Mouse (Mus musculus): Measurements from ENCODE around the gene Tead3. TPM values are rescaled to one million over a fixed set of nuclear protein-coding genes. Genes with fewer than 3 reads are reported as not detected.
A peak's percentile ranks its signal among the peaks of the same experiment; 100 is the strongest.
"Not testable (repeated sequence)": the region's sequence is repeated elsewhere in the genome, so short reads cannot be mapped to it uniquely, and the experiment has no call there.

Gene Tead3
- total RNA-seq, 1 experiment from 2014 or later = 13.6 TPM

- no peak for DNase-seq
These were observed 10.1 kb upstream of the Tead3 start for GRCm38 (mm10) chr17:28360531-28361277.

- not testable (repeated sequence) for DNase-seq
These were observed 8.1 kb upstream of the Tead3 start for GRCm38 (mm10) chr17:28358576-28359261.

GRCm38 (mm10) chr17:28355871-28356270 is 5.3 kb upstream of the Tead3 start:
- no peak for DNase-seq

DNA sequence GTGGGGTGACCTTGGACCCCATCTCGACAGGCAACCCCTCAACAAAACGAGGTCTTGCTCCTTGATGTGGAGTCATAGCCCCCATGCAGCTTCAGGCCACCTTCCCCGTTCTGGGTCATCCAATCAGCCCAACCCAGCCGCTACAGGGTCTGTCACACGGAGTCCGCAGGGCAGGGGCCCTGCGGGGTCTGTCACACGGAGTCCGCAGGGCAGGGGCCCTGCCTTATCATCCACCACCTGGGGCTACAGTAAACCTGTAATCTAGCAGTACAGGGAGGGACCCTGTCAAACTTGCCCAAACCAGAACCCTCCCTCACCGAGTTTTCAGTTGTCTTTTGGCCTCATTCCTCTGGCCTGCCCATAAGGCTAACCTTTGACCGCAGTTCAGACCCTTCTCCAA is 1.4 kb upstream of the Tead3 start:
- no peak for DNase-seq

GRCm38 (mm10) chr17:28351353-28351890 is 805 bp upstream of the Tead3 start:
- no peak for DNase-seq

GRCm38 (mm10) chr17:28349901-28350465 is 634 bp downstream of the Tead3 start:
- peak; percentile 54 for DNase-seq

- DNase-seq = no peak
These were observed 1.2 kb downstream of the Tead3 start for GRCm38 (mm10) chr17:28349264-28349880.

DNA sequence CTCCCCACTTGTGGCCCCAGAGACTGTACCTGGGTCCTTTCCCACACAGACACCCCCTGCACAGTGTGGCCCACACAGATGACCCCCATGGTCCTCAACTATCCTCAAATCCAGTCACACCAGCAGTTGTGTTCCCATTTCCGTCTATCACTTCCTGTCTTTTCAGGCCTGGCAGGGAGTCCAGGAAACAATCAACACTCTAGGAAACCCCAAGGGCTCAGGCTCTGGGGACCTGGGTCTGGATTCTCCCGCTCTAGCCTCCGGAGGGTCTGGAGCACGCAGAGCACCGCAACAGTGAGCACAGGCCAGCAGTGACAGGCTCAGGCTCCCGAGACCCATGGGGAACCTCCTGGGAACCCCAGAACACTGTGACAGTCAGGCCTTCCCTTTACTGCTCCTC is 2.4 kb downstream of the Tead3 start:
- no peak for DNase-seq

- no peak for DNase-seq
These were observed 3.3 kb downstream of the Tead3 start for GRCm38 (mm10) chr17:28347327-28347726.

DNA sequence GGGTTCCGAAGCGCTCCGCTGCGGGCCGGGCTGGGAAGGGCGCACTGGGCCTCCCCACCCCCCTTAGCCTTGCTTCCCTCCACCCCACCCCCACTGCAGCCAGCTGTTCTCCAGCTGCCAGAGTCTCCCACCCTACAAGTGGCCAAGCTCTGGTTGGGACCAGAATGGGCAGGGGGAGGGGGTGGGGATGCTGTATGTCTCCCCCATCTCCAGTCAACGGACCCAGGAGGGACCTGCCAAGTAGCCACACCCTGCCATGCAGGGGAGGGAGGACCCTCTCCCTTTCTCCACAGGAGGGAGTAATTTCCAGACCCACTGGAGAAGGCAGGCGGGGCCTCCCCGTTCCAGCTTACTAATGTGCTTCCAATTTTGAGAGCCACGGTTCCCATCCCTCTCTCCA is 4.7 kb downstream of the Tead3 start:
- no peak for DNase-seq

DNA sequence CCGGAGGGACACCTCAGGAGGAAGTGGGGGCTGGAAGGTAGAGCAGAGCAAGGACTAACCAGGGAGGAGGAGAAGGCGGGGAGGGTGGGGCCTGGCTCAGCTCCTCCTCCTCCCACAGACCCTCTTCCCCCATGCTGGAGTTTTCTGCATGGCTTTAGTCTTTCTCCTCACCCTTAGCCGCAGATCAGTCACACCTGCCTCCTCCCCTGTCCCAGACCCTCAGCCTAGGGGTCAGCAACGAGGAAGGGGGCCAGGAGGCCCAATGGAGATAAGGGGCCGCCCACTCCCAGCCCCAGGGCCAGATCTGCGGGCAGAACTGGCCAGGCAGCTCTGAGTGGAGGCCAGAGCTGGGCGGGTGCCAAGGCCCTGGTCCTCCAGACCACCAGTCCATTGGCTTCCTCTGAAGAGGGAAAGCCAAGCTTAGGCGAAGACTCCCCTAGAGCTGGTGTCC is 5.3 kb downstream of the Tead3 start:
- DNase-seq = no peak

DNA sequence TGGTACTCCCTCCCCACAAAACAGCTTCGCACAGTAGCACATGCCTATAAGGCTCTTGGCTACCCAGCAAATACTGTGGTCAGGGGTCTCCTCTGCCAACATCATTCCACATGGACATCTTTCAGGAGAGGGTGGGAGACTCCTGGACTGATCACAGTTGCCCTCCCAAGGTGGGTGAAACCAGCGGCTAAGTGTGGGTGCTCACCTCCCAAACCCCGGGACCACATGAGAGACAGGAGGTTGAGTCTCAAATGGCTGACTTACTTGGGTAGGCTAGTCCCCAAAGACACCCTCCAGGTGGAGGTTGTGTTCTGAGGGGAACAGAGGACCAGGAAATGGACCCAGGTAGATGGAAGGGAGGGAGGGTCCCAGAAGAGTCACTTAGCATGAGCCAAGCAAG is 5.9 kb downstream of the Tead3 start:
- no peak for DNase-seq

DNA sequence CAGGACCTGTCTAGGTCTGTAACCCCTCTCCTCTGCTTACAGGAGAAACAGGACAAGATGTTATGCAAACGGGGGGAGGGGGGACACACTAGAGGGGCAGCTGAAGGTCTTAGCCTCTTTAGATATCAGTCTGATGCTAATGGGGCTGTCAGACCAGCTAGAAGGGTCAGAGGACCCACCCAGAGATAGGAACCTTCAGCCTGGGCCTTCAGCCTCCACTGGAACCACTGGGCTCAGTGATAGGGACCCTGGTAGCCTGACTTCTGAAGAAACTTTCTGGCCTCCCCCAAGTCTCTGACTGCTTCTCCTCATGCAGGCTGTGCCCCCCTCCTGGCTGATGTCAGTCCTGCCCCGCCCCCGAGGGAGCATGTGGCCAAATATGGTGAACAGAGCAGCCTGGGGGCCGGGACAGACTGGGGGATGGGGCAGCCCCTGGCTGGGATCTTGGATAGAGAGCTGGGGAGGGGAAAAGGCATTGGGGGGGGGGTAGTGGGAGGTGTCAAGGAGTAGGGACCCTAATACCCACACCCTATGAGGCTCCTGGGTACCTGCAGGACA is 6.5 kb downstream of the Tead3 start:
- no peak for DNase-seq

DNA sequence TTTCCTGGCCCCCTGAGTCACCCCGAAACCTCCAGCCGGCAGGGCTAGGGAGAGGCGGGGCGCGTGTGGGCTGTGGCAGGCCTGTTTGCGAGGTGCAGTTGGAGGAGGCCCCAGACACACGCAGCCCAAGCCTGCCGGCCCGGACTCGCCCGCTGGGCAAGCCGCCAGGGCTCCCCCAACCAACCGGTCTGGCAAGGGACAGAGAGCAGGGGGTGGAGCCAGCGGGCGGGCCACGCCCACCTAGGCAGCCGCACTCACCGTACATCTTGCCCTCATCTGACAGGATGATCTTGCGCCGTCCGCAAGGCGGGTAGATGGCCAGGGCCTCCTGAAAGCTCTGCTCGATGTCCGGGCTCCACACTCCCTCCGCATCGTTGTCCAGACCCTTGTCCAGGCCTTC is 9.5 kb downstream of the Tead3 start:
- peak; percentile 79 for DNase-seq

- DNase-seq = no peak
These were observed 10.0 kb downstream of the Tead3 start for GRCm38 (mm10) chr17:28340578-28340977.

DNA sequence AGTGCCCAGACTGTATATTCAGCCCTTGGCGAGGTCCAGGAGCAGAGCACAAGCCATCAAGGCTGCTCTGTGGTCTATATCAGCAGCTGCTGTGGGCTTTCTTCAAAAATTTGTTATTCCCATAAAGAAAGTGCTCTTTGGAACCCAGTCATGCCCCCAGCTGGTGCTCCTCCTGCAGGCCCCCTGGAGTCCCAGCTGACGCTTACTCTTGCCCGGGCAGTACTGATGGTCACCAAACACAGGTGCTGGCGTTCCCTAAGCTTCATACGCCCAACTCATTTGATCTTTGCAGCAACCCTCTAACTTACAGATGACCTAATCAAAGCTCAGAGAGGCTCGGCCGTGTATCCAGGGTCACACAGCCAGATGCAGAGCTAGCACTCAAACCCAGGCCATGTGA is 13.1 kb downstream of the Tead3 start:
- DNase-seq = no peak

DNA sequence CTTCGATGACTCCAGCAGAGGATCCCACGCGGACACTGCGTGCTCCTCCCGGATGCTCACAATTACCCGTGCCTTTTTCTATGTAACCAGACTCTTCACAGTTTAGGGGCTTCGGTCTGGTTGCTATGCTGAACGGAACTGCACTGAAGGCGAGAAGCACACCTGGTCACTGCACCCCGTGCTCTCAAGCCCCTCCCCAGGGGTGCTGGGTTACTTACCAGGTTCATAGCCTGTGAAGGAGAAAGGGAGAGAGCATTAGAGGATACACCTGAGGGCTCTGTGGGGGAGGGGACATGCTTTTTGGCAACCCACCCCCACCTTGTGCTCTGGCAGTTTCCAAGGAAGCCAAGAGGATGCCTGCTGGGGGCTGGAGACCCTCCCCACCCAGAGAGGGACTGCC is 15.3 kb downstream of the Tead3 start:
- DNase-seq = no peak

- no peak for DNase-seq
These were observed 17.6 kb downstream of the Tead3 start for GRCm38 (mm10) chr17:28332915-28333546.

DNA sequence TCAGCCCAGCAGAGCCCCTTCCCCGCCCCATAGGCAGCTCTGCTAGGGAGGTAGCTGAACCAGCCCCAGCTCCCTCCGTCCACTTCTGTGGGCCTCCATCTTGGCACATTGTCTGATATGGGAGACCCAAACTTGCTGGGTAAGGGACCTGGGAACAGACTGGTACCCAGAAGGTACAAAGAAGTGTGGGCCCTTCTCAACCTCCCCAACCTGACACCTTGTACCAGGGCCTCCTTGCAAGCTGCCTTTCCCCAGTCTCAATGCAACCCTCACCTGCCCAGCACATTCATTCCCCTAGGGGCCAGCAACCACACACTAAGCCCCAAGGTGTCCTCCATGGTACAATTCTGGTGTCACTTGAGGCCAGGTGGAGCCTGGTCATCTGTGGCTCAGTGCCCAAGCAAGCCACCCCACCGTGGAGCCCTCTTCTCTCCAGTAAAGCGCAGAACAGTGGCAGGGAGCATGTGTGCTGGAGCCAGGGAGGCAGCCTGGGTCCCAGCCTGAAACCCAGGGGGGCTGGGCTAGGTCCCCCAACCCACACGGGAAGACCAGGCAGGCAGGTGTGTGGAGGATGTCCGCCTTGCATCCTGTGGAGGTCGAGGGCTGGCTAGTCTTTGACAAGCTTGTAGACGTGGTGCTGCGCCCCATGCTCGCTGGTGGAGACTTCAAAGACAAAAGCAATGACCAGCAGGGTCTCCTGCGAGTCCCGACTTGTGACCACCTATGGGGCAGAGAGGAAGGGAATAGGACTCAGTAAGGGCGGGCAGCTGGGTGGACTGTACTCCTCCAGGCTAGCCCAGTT is 18.3 kb downstream of the Tead3 start:
- no peak for DNase-seq

DNA sequence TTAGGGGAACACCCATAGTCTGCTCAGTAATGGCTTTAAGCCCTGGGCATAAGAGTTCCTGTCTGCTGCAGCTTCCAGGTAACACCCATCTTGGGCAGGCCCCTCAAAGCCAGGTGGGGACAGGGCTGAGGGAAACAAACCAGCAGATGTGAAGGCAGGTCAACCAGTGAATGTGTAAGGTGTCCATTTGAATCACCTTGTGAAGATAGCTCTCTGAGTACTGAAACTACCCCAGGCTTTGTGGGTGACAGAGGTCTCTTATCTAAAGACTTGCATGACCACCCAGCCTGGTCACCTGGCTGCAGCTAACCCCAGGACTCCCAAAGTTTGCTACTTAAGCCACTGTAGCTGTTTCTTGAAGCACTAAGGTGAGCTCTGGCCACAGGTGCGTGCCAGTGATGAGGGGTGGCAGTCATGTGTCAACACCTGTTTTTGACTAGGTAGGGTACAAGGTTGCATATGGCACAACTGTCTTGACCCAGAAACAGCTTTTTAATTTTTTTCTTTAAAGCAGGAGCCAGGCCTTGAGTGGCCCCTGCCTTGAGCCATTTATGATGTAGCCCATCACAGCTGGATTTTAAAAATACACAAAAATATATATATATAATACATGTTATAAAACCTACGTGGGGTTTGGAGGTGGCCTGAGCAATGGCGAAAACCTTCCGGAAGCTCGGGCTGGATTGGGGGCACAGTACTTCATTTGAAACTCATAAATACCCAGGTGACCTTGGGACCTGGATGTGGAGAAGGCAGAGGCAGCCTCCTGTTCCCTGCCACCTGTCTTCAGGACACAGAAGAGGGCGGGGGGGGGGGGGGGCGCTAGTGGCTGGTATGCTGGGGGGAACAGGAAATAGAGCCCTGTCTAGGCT is 19.1 kb downstream of the Tead3 start:
- DNase-seq = no peak

Measured in adrenal gland, postnatal 25 days (tissue).